Mouse (Mus musculus): ENCODE results near the gene Gm21693.
"Not testable (repeated sequence)": the region's sequence is repeated elsewhere in the genome, so short reads cannot be mapped to it uniquely, and the experiment has no call there.

Gm21693 gene

GRCm38 (mm10) chrY:3345229-3345628, at the start of gene Gm21693:
Gene Gm21693, minus strand, starts transcription at chrY:3345329.
- in situ Hi-C loops (cut with MboI, MseI) = not testable (repeated sequence)

GRCm38 (mm10) chrY:3340661-3341060, 4.5 kb downstream of the Gm21693 start:
- in situ Hi-C loops (cut with MboI, MseI) = not testable (repeated sequence)

- in situ Hi-C loops (cut with MboI, MseI) = not testable (repeated sequence)
These were observed 38.8 kb downstream of the Gm21693 start, which contains the start of gene Gm21677 for GRCm38 (mm10) chrY:3306349-3306748. Gene Gm21677, minus strand, starts transcription at chrY:3306449.

All from T-helper 1 cell (primary cell).